Mouse (Mus musculus): Measurements from ENCODE around the gene Rpl22. TPM values are rescaled to one million over a fixed set of nuclear protein-coding genes. Genes with fewer than 3 reads are reported as not detected.

Rpl22 gene
- total and polyA plus RNA-seq, 2 experiments = 22.2 to 199 TPM

DNA sequence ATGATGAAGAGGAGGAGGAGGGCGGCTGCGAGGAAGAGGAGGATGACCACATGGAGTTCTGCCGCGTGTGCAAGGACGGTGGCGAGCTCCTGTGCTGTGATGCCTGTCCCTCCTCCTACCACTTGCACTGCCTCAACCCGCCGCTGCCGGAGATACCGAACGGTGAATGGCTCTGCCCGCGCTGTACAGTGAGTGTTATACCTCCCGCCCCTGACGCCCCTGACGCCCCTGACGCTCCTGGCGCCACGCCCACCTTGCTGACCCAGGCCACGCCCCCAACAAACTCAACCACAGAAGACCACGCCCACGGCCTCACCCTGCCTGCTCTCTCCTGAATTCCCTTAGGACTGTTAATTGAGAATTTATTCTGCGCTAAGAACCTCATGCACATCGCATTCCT is 35.3 kb downstream of the Rpl22 start:
- Histone ChIP-seq H3K4me3 (ENCODE audit: insufficient read depth, low read depth, low read length) (no peak overlapping the region), H3K27me3 (ENCODE audit: control insufficient read depth, insufficient read depth, low read length) (no peaks in the 10 kb centered on the region), H3K79me2 (ENCODE audit: control insufficient read depth, insufficient read depth, low read length) (no peaks in the 10 kb centered on the region), H3K9ac (ENCODE audit: low read depth, low read length) (no peak overlapping the region), H3K4me1 (ENCODE audit: control insufficient read depth, insufficient read depth, low read length) (no peaks in the 10 kb centered on the region), H3K27ac (replicated peaks; ENCODE audit: insufficient read depth, low read depth, low read length) (no peak overlapping the region), H3K36me3 (ENCODE audit: control insufficient read depth, insufficient read depth, low read length) (no peaks in the 10 kb centered on the region)
- TF ChIP-seq CTCF (IDR thresholded peaks at IDR 0.05; ENCODE audit: low read depth, low read length) (no peak), POLR2A (IDR thresholded peaks at IDR 0.05; ENCODE audit: extremely low read depth, insufficient read depth, low read length) (no peak)
- WGBS = 5% methylated on average over 24 of the region's 24 CpGs
- DNase-seq (ENCODE audit: extremely low read depth, low read depth, low spot score) = no peak

DNA sequence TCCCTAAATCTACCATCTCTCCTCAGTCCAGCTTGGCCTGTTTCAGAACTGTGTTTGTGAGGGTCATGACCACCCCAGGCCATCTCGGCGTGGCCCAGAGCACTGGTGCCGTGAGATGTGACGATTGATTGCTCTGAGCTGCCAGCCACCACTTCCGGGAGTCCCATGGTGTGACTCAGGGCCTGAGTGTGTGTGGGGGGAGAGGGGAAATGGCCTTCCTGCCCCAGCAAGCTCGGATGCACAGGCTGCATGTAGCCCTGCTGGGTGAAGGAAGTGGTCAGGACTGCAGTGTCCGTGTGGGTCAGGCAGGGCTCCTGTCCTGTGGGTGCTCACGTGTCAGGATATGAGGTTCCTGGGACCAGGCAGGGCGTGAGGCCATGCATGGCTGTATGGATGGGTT is 36.6 kb downstream of the Rpl22 start:
- TF ChIP-seq POLR2A (IDR thresholded peaks at IDR 0.05; ENCODE audit: extremely low read depth, insufficient read depth, low read length) (no peak), CTCF (IDR thresholded peaks at IDR 0.05; ENCODE audit: low read depth, low read length) (no peak)
- Histone ChIP-seq H3K27me3 (ENCODE audit: control insufficient read depth, insufficient read depth, low read length) (no peaks in the 10 kb centered on the region), H3K36me3 (ENCODE audit: control insufficient read depth, insufficient read depth, low read length) (no peaks in the 10 kb centered on the region), H3K4me3 (ENCODE audit: insufficient read depth, low read depth, low read length) (no peak overlapping the region), H3K4me1 (ENCODE audit: control insufficient read depth, insufficient read depth, low read length) (no peaks in the 10 kb centered on the region), H3K79me2 (ENCODE audit: control insufficient read depth, insufficient read depth, low read length) (no peaks in the 10 kb centered on the region), H3K9ac (ENCODE audit: low read depth, low read length) (no peak overlapping the region), H3K27ac (replicated peaks; ENCODE audit: insufficient read depth, low read depth, low read length) (no peak overlapping the region)
- DNase-seq (ENCODE audit: extremely low read depth, low read depth, low spot score) = no peak
- WGBS = 58% methylated on average over 9 of the region's 9 CpGs

DNA sequence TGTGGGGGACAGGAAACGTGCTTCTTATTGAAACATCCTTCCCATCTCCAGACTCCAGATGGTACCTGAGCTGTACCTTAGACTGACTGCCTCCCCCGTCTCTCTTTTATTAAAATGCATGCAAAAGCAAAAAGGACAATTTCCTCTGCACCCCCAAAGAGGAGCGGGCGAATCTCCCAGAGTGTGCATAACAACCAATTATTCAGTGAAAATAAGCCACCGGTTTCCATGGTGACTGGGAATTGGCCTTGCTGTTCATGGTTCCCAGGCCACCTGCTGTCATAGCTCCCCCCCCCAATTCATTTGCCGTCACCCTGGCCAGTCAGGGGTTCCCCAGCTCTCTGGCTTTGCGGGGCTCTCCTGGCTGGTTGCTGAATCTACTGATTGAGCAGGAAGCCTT is 39.7 kb downstream of the Rpl22 start:
- Histone ChIP-seq H3K36me3 (ENCODE audit: control insufficient read depth, insufficient read depth, low read length) (no peaks in the 10 kb centered on the region), H3K79me2 (ENCODE audit: control insufficient read depth, insufficient read depth, low read length) (no peaks in the 10 kb centered on the region), H3K4me1 (ENCODE audit: control insufficient read depth, insufficient read depth, low read length) (no peaks in the 10 kb centered on the region), H3K4me3 (ENCODE audit: insufficient read depth, low read depth, low read length) (no peak overlapping the region), H3K9ac (ENCODE audit: low read depth, low read length) (no peak overlapping the region), H3K27me3 (ENCODE audit: control insufficient read depth, insufficient read depth, low read length) (no peaks in the 10 kb centered on the region), H3K27ac (replicated peaks; ENCODE audit: insufficient read depth, low read depth, low read length) (no peak overlapping the region)
- no peak for DNase-seq (ENCODE audit: extremely low read depth, low read depth, low spot score)
- TF ChIP-seq CTCF (IDR thresholded peaks at IDR 0.05; ENCODE audit: low read depth, low read length) = no peak
- TF ChIP-seq POLR2A (IDR thresholded peaks at IDR 0.05; ENCODE audit: extremely low read depth, insufficient read depth, low read length) = no peak
- 76% methylated on average over 7 of the region's 7 CpGs for WGBS

DNA sequence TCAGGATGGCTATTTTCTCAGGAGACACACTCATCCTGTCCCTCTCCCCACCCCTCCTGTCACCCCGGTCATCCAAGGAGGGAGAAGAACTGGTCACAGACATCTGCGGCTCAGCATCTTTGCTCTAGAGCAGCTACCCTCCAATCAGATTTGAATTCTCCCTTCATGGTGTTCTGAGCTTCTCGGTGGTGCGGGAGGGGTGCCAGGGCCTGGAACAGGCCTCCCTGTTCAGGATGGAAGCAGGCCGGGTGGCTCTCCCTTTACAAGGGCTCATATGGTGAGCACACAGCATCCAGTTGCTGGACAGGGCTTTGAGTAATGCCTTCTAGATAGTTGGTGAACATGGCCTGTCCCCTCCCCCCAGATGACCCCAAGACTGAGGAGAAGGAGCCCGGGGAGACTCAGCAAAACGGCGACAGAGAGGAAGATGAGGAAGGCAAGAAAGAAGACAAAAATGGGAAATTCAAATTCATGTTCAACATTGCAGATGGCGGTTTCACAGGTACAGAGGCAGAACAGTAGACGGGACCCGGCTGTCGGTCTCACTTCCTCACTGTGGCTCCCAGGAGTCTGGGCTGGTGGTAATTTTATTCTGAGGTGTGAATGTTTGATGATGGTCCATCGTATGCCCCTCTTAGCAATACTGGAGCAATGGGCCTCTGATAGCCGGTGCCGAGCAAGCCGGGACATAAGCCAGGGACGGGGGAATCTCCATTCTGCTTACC is 57.1 kb downstream of the Rpl22 start:
- H3K79me2 ChIP-seq (ENCODE audit: control insufficient read depth, insufficient read depth, low read length) = no peaks in the 10 kb centered on the region
- H3K4me1 ChIP-seq (ENCODE audit: control insufficient read depth, insufficient read depth, low read length) = no peaks in the 10 kb centered on the region
- no peak overlapping the region for H3K9ac ChIP-seq (ENCODE audit: low read depth, low read length)
- H3K4me3 ChIP-seq (ENCODE audit: insufficient read depth, low read depth, low read length) = no peak overlapping the region
- H3K36me3 ChIP-seq (ENCODE audit: control insufficient read depth, insufficient read depth, low read length) = no peaks in the 10 kb centered on the region
- no peaks in the 10 kb centered on the region for H3K27me3 ChIP-seq (ENCODE audit: control insufficient read depth, insufficient read depth, low read length)
- no peak for DNase-seq (ENCODE audit: extremely low read depth, low read depth, low spot score)
- TF ChIP-seq CTCF (IDR thresholded peaks at IDR 0.05; ENCODE audit: low read depth, low read length) (no peak), POLR2A (IDR thresholded peaks at IDR 0.05; ENCODE audit: extremely low read depth, insufficient read depth, low read length) (no peak)
- H3K27ac ChIP-seq (replicated peaks; ENCODE audit: insufficient read depth, low read depth, low read length) = no peak overlapping the region
- 83% methylated on average over 17 of the region's 17 CpGs for WGBS

Other genes with a start within 250 kb of the Rpl22 start
- 0.13 and 0.28 TPM in 2 replicates for gene Tnfrsf25, start 209.8 kb upstream of the Rpl22 start, total RNA-seq (2014; rRNA removed)
- gene Tnfrsf25, start 209.8 kb upstream of the Rpl22 start, polyA plus RNA-seq (2012; rRNA removed) = 0.54 and 0.72 TPM in 2 replicates
- gene Espn, start 173.4 kb upstream of the Rpl22 start, total RNA-seq (2014; rRNA removed) = 0.20 and 0.28 TPM in 2 replicates
- gene Espn, start 173.4 kb upstream of the Rpl22 start, polyA plus RNA-seq (2012; rRNA removed) = 0.47 and 1.4 TPM in 2 replicates
- gene Hes2, start 166.9 kb upstream of the Rpl22 start, total RNA-seq (2014; rRNA removed) = not detected in 2 replicates
- not detected in 2 replicates for gene Hes2, start 166.9 kb upstream of the Rpl22 start, polyA plus RNA-seq (2012; rRNA removed)
- 9.3 and 10.7 TPM in 2 replicates for gene Acot7, start 147.6 kb upstream of the Rpl22 start, total RNA-seq (2014; rRNA removed)
- gene Acot7, start 147.6 kb upstream of the Rpl22 start, polyA plus RNA-seq (2012; rRNA removed) = 18.4 and 20.8 TPM in 2 replicates
- 0.46 and 0.54 TPM in 2 replicates for gene Gpr153, start 51.5 kb upstream of the Rpl22 start, total RNA-seq (2014; rRNA removed)
- 0.98 and 1.1 TPM in 2 replicates for gene Gpr153, start 51.5 kb upstream of the Rpl22 start, polyA plus RNA-seq (2012; rRNA removed)
- not detected in 2 replicates for gene Hes3, start 34.1 kb upstream of the Rpl22 start, total RNA-seq (2014; rRNA removed)
- gene Hes3, start 34.1 kb upstream of the Rpl22 start, polyA plus RNA-seq (2012; rRNA removed) = not detected in 2 replicates
- gene Icmt, start 28.5 kb upstream of the Rpl22 start, total RNA-seq (2014; rRNA removed) = 13.2 and 14.9 TPM in 2 replicates
- gene Icmt, start 28.5 kb upstream of the Rpl22 start, polyA plus RNA-seq (2012; rRNA removed) = 16.5 and 17.6 TPM in 2 replicates
- gene Rnf207, start 6.7 kb upstream of the Rpl22 start, total RNA-seq (2014; rRNA removed) = not detected in 2 replicates
- 0.13 TPM in 1 of 2 replicates, not detected in the other for gene Rnf207, start 6.7 kb upstream of the Rpl22 start, polyA plus RNA-seq (2012; rRNA removed)
- under 0.01 TPM in 1 of 2 replicates, not detected in the other for gene Chd5, start 12.9 kb downstream of the Rpl22 start, total RNA-seq (2014; rRNA removed)
- not detected in 2 replicates for gene Chd5, start 12.9 kb downstream of the Rpl22 start, polyA plus RNA-seq (2012; rRNA removed)
- not detected in 2 replicates for gene Nphp4, start 151.0 kb downstream of the Rpl22 start, total RNA-seq (2014; rRNA removed)
- gene Nphp4, start 151.0 kb downstream of the Rpl22 start, polyA plus RNA-seq (2012; rRNA removed) = 0.04 and 0.07 TPM in 2 replicates
- gene Kcnab2, start 152.1 kb downstream of the Rpl22 start, total RNA-seq (2014; rRNA removed) = 0.37 and 1.1 TPM in 2 replicates
- 0.59 and 0.76 TPM in 2 replicates for gene Kcnab2, start 152.1 kb downstream of the Rpl22 start, polyA plus RNA-seq (2012; rRNA removed)